Mouse (Mus musculus): Measurements from ENCODE around the gene Abcf2.

DNA sequence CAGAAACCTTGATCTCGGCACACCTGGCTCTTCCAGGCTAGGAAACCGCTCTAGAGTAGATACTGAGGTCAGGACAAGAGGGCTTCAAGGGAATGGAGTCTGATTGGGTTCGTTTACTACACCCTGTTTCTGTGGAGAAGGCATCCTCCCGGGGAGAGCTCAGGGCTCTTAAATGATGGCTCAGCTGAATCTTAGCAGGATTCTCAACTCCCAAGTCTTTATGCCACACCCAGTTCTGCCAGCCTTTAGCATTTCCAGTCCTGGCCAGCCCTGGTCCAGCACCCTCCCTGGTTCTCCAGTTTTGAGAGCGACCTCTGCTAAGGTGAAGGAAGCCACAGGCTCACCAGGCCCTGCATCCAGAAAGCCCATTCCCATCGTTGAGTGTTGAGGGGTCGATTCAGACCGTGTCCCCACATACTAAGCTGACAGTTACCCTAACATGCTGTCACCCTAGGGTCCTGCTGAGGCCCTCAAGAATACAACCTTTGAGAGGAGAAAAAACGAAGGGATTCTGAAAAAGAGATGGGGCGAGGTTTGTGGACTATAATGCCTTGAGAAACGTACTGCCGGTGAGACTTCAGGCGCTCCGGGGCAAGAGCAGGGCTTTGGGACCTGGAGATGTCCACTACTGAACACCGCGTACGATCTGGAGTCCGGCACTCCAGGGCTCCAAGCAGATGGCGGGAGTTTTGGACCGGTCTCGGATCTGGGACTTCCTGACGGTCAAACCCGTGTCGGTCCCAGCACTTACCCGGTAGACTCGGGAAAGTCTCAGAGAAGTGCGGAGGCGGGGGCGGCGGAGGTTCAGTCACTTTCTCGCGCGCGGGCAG, 51.7 kb downstream of the Abcf2 start:
- TF ChIP-seq CTCF (IDR thresholded peaks at IDR 0.05; ENCODE audit: control insufficient read depth, insufficient read depth, insufficient replicate concordance, low read depth, low read length) (no peak), POLR2A (IDR thresholded peaks at IDR 0.05; ENCODE audit: control insufficient read depth, low read depth, low read length) (no peak)

Data from testis, adult 2 months (tissue).